Mouse (Mus musculus): ENCODE results near the gene Hspa1b.
"Not testable (repeated sequence)": the region's sequence is repeated elsewhere in the genome, so short reads cannot be mapped to it uniquely, and the experiment has no call there.

DNA sequence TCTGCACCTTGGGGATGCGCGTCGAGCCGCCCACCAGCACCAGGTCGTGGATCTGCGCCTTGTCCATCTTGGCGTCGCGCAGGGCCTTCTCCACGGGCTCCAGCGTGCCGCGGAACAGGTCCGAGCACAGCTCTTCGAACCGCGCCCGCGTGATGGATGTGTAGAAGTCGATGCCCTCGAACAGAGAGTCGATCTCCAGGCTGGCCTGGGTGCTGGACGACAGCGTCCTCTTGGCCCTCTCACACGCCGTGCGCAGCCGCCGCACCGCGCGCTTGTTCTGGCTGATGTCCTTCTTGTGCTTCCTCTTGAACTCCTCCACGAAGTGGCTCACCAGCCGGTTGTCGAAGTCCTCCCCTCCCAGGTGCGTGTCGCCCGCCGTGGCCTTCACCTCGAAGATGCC is 1.1 kb downstream of the Hspa1b start:
- not testable (repeated sequence) for TF ChIP-seq CTCF (IDR thresholded peaks at IDR 0.05; ENCODE audit: control insufficient read depth, insufficient read depth, insufficient replicate concordance, low read depth, low read length); POLR2A (IDR thresholded peaks at IDR 0.05; ENCODE audit: control insufficient read depth, low read depth, low read length)
